Mouse (Mus musculus) limb, embryonic 14.5 days (tissue): ENCODE results near the gene Tmem106c. TPM values are rescaled to one million over a fixed set of nuclear protein-coding genes. Genes with fewer than 3 reads are reported as not detected.

Source experiments
- ATAC-seq: fragments of 200-750 bp; cut with Nextera tagmentation; 2 replicates; pipeline ENCODE4 v1.8.0; 2017; ENCODE audit warnings: low read depth, moderate number of reproducible peaks, moderate TSS enrichment; ENCODE audit not compliant: low FRiP score
- DNase-seq: peaks from one replicate; pipeline ENCODE4 v3.0.0-alpha.2; 2015; ENCODE audit warnings: low spot score
- H3K27ac ChIP-seq: fragments of 300-500 bp; sonication (generic); replicated peaks from 2 replicates; pipeline ENCODE4 v1.5.1; 2014; ENCODE audit warnings: low read depth, mild to moderate bottlenecking, low read length, moderate library complexity, mixed read lengths
- H3K27me3 ChIP-seq: fragments of 300-500 bp; sonication (generic); 2 replicates; pipeline ENCODE4 v1.6.1; 2014; ENCODE audit warnings: low read length, mixed read lengths; ENCODE audit not compliant: control insufficient read depth, insufficient read depth
- H3K36me3 ChIP-seq: fragments of 300-500 bp; sonication (generic); 2 replicates; pipeline ENCODE4 v1.6.1; 2014; ENCODE audit warnings: mild to moderate bottlenecking, low read length, moderate library complexity, mixed read lengths; ENCODE audit not compliant: control insufficient read depth, insufficient read depth
- H3K4me1 ChIP-seq: fragments of 300-500 bp; sonication (generic); 2 replicates; pipeline ENCODE4 v1.6.1; 2014; ENCODE audit warnings: antibody characterized with exemption, low read length, mixed read lengths; ENCODE audit not compliant: control insufficient read depth, insufficient read depth
- H3K4me2 ChIP-seq: fragments of 300-500 bp; sonication (generic); replicated peaks from 2 replicates; pipeline ENCODE4 v1.6.1; 2014; ENCODE audit warnings: low read depth, mild to moderate bottlenecking, low read length, moderate library complexity; ENCODE audit not compliant: severe bottlenecking
- H3K4me3 ChIP-seq: fragments of 300-500 bp; sonication (generic); replicated peaks from 2 replicates; pipeline ENCODE4 v1.5.1; 2014; ENCODE audit warnings: low read length
- H3K9ac ChIP-seq: fragments of 300-500 bp; sonication (generic); 2 replicates; pipeline ENCODE4 v1.6.1; 2014; ENCODE audit warnings: mild to moderate bottlenecking, low read depth, low read length, moderate library complexity; ENCODE audit not compliant: severe bottlenecking
- H3K9me3 ChIP-seq: fragments of 300-500 bp; sonication (generic); 2 replicates; pipeline ENCODE4 v1.6.1; 2016; ENCODE audit warnings: low read length; ENCODE audit not compliant: control insufficient read depth
- POLR2A ChIP-seq: fragments of 200-500 bp; IDR thresholded peaks from 2 replicates; pipeline ENCODE4 v1.8.0; 2012; ENCODE audit warnings: inconsistent platforms, mild to moderate bottlenecking, moderate library complexity, borderline replicate concordance; ENCODE audit not compliant: insufficient read depth, insufficient read length; ENCODE audit errors: extremely low read depth
- WGBS: fragments of 180-500 bp; shearing (Covaris S2); extraction: QIAGEN DNeasy Blood & Tissue Kit; methylation state at CpG from one replicate; pipeline ENCODE4 v1.1.7; 2014; 5-methylcytosine and 5-hydroxymethylcytosine counted together
- polyA plus RNA-seq, 2 experiments: library from polyadenylated mRNA; depleted of rRNA in 1 of 2; stranded (reverse) in 1 of 2; unstranded in 1 of 2; fragments of >200 nt; fragmentation: Nextera tagmentation in 1 of 2; extraction: Ambion mirVana in 1 of 2; gene quantifications; 2 replicates each; pipeline versions ENCODE4 v1.2.1 to v1.2.3; 2012 to 2014

Gene Tmem106c
- polyA plus RNA-seq, 2 experiments: 49.8 to 49.9 TPM

DNA sequence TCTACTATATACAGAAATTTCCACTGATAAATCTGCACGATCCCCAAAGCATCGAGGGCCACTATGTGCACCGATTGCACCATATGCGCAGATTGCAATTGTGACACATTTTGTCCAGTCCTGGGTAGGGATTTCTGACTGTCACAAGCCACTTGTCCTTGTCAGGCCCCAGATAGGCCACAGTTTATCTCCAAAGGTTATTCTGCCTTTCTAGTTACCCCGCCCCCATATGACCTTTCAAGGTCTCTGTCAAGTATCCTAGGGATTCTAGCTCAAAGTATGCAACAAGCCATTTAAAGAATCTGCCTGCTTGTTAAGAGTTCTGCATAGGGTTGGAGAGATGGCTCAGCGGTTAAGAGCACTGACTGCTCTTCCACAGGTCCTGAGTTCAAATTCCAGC, 8.6 kb downstream of the Tmem106c start:
- no peak for TF ChIP-seq POLR2A
- 94% methylated on average over 6 of the region's 6 CpGs for WGBS
- H3K27me3 ChIP-seq: no peaks in the 10 kb centered on the region

DNA sequence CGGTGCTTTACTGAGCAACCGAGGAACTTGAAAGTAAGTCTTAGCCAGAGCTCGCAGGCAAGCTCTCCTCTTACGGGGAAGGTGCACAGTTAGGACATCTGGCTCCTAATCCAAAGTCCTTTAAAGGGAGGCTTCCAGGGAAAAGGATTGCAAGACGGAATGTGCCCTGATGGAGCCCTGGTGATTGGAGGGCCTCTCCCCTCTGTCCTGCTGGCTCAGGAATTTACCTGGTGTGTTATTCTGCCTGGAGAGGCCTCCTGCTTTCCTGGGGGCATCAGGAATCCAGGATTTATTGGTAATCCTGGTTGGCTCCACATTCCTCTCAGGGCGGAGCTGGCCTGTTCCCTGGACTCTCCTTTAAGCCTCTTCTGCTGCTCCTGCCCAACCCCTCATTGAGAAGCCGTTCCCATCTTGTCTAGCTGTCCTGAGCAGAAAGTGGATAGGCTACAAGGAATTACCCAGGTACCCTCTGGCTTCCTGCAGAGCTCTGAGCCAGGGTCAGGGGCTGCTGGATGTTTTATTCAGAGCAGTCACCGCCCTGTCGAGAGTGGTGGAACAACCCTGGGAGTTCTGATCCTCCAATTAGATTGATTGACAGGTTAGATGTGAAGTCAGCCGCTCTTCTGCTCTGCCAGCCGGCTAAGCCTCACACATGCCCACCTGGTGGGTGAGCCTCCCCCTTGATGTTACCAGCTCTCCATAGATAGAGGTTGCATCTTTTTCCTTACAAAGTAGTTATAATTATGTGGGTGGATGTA, 9.4 kb downstream of the Tmem106c start:
- H3K27ac ChIP-seq: no peak overlapping the region
- ATAC-seq (no peak), DNase-seq (no peak)

More for the DNA sequence above, 8.6 kb downstream of the Tmem106c start:
- ATAC-seq (no peak), DNase-seq (no peak)
- Histone ChIP-seq H3K9me3 (no peaks in the 10 kb centered on the region), H3K9ac (no peak overlapping the region), H3K4me3 (no peak overlapping the region), H3K4me1 (peaks cover 5% of the 10 kb centered on the region; the same call in 1 of the 2 replicates), H3K4me2 (no peak overlapping the region), H3K36me3 (peaks cover 26% of the 10 kb centered on the region), H3K27ac (no peak overlapping the region)

DNA sequence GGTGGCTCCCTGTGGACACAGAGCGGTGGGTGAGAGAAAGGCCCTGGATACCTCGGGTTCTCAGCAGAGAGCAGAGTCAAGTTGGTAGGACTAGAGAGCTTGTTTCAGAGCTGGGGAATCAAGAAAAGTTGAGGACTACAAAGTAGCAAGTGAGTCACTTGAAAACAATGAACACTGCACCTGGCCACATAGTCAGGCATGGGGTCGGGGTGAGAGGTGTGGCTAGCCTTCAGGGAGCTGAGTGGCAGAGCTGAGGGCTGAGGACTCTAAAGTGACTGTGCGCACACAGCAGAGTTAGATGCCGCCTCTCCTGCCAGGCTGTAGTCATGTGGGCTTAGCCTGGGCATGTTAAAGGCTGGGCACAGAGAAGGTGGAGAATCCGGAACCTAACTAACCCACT, 17.6 kb downstream of the Tmem106c start:
- Histone ChIP-seq H3K4me2 (no peak overlapping the region), H3K9ac (no peak overlapping the region), H3K27ac (0 out of 2 replicates have a peak overlapping the region, but pooled peaks have one; percentile 52), H3K4me1 (no peaks in the 10 kb centered on the region), H3K4me3 (no peak overlapping the region), H3K27me3 (no peaks in the 10 kb centered on the region), H3K9me3 (peaks cover 5% of the 10 kb centered on the region; the same call in 1 of the 2 replicates), H3K36me3 (peaks cover 100% of the 10 kb centered on the region)
- ATAC-seq (no peak), DNase-seq (no peak)
- TF ChIP-seq POLR2A: no peak
- WGBS: 87% methylated on average over 6 of the region's 6 CpGs

More for the DNA sequence above, 9.4 kb downstream of the Tmem106c start:
- H3K27me3 ChIP-seq: no peaks in the 10 kb centered on the region
- 26% methylated on average over 11 of the region's 11 CpGs for WGBS
- H3K4me2 ChIP-seq: no peak overlapping the region
- 0 out of 2 replicates have a peak overlapping the region, but pooled peaks have one; percentile 2 for H3K9ac ChIP-seq
- no peaks in the 10 kb centered on the region for H3K9me3 ChIP-seq
- H3K4me3 ChIP-seq: no peak overlapping the region
- TF ChIP-seq POLR2A: no peak
- H3K4me1 ChIP-seq: peaks cover 5% of the 10 kb centered on the region; the same call in 1 of the 2 replicates
- peaks cover 35% of the 10 kb centered on the region for H3K36me3 ChIP-seq

DNA sequence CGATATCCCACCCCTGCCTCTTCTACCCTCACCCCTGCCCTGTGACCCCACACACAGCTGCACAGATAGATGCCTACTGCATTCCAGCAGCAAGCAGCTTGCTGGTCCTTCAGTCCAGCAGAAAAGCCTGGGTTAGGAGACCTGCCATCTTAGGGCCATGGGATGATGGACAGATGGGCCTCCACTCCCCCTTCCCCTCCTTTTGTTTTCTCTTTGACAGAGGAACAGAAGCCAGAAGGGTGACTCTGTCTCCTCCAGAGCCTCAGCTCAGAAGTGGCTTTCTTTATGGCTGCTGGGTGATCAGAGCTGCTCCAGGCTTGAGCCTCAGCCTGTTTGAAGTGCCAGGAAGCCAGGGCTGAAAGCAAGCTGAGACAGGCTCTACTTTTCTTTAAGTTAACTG, 25.5 kb downstream of the Tmem106c start:
- 67% methylated on average over 1 of the region's 1 CpGs for WGBS
- Histone ChIP-seq H3K9ac (no peak overlapping the region), H3K4me3 (no peak overlapping the region), H3K4me1 (peaks cover 27% of the 10 kb centered on the region), H3K9me3 (no peaks in the 10 kb centered on the region), H3K4me2 (no peak overlapping the region), H3K27me3 (no peaks in the 10 kb centered on the region), H3K36me3 (peaks cover 89% of the 10 kb centered on the region), H3K27ac (no peak overlapping the region; the same call in 1 of the 2 replicates)
- TF ChIP-seq POLR2A: no peak
- DNase-seq (no peak), ATAC-seq (no peak)

DNA sequence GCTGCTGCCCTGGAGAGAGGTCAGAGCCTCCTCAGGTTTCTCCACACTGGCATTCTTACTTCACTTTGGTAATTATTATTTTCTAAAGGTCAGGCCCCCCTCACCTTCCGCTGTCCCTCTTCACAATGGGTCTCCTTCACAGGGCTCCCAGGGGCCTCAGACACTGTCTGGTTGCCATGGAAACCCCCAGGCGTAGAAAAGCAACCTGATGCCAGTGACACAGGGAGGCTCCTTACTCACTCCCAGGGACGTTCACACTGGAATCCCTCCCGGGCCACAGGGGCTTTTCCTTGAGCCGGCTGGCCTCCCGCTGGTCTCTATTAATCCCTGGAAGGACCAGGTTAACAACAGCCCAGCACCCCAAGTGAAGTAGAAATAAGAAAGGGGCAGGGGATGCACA, 26.1 kb downstream of the Tmem106c start:
- H3K9me3 ChIP-seq: no peaks in the 10 kb centered on the region
- H3K27me3 ChIP-seq: no peaks in the 10 kb centered on the region
- TF ChIP-seq POLR2A: no peak
- DNase-seq: no peak
- H3K4me2 ChIP-seq: no peak overlapping the region
- no peak overlapping the region for H3K9ac ChIP-seq
- WGBS: 6% methylated on average over 6 of the region's 6 CpGs
- no peak for ATAC-seq
- peak overlapping the region; percentile 52 for H3K27ac ChIP-seq
- no peak overlapping the region for H3K4me3 ChIP-seq
- peaks cover 89% of the 10 kb centered on the region for H3K36me3 ChIP-seq
- H3K4me1 ChIP-seq: peaks cover 27% of the 10 kb centered on the region
